Mouse (Mus musculus) adrenal gland, adult 18-20 months (tissue): Measurements from ENCODE around the gene A730061H03Rik. TPM values are rescaled to one million over a fixed set of nuclear protein-coding genes. Genes with fewer than 3 reads are reported as not detected.

ENCODE experiments used
- DNase-seq, 2 experiments: peaks; one replicate each; pipeline ENCODE4 v3.0.0; 2021 to 2022; ENCODE audit warnings: low spot score in 2 of 2
- total RNA-seq, 2 experiments: library from RNA; stranded (reverse); gene quantifications; 1 replicate in 1 of 2; 2 replicates in 1 of 2; pipeline ENCODE4 v1.2.3; 2021

A730061H03Rik gene
- total RNA-seq, 2 experiments from 2014 or later = 1.5 TPM; not detected in 1

- DNase-seq = no peak
Observed at GRCm38 (mm10) chr14:55551794-55552193, 8.4 kb downstream of the A730061H03Rik start.

DNA sequence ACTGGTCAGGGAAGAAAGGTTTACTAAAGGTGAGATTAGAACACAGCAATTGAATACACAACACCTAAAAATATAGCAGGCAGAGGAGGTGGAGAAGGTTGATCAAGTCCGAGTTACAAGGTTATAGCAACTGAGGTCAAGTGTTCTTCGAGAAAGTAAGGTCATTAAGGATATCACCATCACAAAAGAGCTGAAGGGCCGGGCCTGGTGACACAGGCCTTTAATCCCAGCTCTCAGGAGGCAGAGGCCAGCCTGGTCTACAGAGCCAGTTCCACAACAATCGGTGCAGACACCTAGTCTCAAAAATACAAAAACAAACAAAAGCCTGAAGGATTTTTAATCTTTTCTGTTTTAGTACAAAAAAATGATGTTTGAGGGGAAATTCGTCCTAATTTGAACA, 8.9 kb downstream of the A730061H03Rik start:
- DNase-seq = no peak

DNA sequence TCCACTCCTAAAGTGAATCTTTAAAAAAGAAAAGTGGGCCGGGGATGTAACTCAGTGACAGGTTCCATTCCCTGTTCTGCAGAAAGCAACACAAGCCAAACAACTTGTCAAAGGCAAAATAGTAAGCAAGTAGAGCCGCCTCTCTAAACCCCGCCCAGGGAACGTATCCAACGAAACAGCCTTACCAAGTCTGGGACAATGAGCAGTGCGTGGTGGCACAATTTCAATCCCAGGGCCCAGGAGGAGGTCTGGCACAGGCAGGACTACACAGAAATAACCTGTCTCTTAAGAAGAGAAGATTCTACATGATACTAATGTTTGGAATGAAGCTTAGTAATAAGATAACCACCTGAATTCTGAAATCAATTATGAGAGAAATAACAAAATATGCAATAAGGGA, 10.0 kb downstream of the A730061H03Rik start:
- no peak for DNase-seq

DNA sequence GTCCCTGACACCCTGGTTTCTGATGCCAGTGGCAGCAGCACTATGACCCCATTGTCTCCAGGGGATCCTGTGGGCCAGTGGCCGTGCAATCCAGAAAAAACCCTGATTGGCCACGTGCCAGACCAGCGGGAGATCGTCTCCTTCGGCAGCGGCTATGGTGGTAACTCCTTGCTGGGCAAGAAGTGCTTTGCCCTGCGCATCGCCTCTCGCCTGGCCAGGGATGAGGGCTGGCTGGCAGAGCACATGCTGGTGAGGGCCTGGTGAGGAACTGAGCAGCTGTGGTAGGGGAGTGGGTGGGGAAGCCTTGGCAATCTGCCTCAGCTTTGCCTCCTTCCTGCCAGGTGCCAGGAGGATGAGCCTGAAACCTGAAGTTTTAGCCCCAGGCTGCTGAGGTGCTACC, 15.9 kb downstream of the A730061H03Rik start:
- DNase-seq = no peak

DNA sequence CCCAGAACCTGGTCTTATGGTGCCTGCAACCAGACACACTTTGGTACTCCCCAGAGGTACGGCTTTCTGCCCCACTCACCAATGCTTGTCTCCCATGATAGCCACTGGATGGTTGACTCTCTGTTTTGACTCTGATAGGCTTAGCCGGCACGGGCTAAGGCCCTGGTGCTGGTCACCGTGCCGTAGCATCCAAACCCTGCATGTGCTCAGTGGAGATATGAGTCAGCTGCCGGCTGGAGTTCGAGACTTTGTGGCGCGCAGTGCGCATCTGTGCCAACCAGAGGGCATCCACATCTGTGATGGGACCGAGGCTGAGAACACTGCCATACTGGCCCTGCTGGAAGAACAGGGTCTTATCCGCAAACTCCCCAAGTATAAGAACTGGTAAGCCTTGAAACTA, 17.9 kb downstream of the A730061H03Rik start:
- no peak for DNase-seq

GRCm38 (mm10) chr14:55540787-55541321, 19.4 kb downstream of the A730061H03Rik start:
- DNase-seq = peak; percentile 68 to 80

DNA sequence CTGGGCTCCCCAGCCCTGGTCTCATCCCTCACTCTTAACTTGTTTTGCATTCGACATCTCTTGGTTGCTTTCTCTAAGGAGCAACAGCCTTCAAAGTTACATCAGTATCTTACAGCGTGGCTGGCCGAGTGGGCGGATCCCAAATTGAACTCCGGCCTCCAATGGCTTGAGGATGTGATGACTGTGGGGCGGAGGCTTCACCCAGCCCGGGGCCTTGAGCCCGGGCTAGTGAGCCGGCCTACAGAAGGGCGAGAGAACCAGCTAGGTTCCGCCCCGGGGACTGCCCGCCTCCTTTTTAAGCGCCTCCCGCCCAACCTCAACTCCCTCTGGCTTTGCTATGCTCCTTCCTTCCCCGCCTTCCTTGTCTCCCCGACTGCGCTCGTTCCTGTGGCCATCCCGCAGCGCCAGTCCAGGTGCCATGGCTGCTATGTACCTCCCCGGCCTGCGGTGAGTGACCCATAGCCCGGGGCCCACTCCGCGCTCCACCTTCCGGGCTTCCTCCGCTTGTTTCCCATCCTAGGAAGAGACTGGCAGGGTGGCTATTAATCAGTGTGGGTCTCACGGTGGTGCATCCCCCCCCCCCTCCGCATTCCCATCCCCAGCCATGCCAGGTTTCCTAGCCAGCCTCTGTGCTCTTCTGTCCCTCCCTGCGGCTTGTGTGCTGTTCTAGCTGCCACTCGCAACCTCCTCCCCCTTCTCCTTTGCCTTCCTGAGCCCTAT, 20.0 kb downstream of the A730061H03Rik start, which contains the start of gene Pck2:
Gene Pck2 (plus strand): TSS at position 200 of the 720 bp plus-strand sequence.
- DNase-seq = peak; percentile 76 to 84

DNA sequence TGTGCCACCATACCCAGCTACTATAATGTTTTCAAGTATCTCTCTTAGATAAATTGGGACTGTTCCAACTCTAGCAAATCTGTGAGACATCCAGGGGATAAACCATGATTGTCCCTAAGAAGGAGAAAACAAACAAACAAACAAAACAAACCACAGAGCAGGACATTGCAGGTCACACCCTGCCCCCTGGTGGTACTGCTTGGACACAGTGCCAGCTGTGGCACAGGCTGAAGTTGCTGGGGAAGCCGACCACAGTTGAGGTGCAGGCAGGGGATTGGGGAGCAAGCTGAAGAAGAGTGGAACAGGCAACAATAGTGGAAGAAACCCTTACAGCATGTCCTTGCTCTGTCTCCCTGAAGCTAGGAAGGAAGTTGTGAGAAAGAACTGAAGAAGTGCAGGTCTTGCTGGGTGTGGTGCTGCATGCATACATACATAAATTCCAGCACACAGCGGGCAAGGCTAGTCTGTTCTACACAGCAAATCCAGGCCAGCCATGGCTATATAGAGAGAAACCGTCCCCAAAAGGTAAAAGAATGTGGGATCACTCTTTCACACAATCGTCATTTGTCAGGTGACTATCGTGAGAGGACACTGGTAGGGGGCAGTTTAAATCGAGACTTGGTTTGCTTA, 24.0 kb downstream of the A730061H03Rik start:
- DNase-seq = peak; percentile 33 to 49

DNA sequence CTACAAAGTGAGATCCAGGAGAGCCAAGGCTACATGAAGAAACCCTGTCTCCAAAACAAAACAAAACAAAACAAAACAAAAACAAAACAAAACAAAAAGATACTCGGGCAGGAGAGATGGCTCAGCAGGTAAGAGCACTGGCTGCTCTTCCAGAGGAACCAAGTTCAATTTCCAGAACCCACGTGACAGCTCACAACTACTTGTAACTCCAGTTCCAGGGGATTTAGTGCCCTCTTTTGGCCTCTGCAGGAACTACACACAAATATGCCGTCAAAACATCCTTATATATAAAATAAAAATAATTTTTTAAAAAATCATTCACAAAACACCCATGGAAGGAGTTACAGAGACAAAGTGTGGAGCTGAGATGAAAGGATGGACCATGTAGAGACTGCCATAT, 32.3 kb downstream of the A730061H03Rik start:
- peak in 1 of 2 experiments; percentile 14 for DNase-seq

DNA sequence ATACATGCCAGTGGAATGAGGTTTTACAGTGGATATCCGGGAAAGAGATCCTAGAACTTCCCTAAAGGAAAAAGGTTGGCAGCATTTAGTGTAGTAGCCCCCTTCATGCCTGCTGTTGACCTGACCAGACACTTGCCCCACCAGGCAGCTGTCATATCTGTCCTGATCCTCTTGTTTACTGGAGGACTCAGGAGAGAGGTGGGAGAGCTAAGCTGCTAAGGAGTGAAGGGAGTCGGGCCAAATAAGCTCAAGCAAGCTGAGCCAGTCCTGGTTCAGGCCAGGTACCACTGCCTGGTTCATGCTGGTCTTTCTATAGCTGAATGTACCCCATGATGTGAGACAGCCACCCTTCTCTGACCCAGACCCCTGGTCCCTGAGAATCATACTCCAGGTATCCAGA, 33.5 kb downstream of the A730061H03Rik start:
- DNase-seq = no peak

DNA sequence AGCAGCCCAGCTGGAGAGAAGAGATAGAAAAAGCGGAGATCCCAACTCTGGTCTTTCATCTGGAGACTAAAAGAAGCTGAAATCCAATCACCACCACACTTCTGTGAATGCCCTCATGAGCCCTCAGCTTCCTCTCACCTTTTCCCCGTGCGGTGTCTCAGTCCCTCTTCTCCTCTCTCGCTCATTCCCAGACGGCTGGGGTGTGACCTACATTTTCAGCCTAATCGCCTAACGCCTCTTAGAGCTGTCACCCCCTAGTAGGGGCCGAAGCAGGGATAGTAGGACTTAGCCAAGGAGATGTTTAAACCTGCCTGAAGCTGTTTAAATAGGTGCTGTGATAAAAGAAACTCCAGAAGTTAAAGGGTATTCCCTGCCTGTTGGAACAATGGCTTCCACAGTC, 35.4 kb downstream of the A730061H03Rik start, which contains the start of gene Nrl:
Gene Nrl (minus strand): TSS at position 197 of the 400 bp plus-strand sequence.
- no peak for DNase-seq

GRCm38 (mm10) chr14:55524062-55524461, 36.1 kb downstream of the A730061H03Rik start:
- DNase-seq = no peak

- DNase-seq = peak in 1 of 2 experiments; percentile 7
Observed at GRCm38 (mm10) chr14:55520451-55521361, 39.5 kb downstream of the A730061H03Rik start.

DNA sequence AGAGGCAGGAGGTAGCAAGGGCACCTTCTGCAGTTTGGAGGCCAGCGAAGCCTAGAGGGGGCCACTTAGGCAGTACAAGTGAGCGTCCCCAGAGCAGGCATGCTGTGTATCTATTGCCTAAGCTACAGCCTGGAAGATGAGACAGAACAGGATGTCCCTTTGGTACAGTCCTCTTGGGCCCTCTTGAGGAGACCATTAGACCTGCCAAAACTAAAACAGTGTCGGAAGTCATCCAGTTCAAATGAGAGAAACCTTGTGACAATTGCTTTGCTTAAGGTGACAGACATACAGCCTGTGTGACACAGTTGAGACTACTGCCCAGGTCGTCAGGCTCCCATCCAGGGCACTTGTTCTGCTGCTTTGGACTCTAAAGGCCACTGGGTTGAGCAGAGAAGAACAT, 40.6 kb downstream of the A730061H03Rik start:
- DNase-seq = no peak

DNA sequence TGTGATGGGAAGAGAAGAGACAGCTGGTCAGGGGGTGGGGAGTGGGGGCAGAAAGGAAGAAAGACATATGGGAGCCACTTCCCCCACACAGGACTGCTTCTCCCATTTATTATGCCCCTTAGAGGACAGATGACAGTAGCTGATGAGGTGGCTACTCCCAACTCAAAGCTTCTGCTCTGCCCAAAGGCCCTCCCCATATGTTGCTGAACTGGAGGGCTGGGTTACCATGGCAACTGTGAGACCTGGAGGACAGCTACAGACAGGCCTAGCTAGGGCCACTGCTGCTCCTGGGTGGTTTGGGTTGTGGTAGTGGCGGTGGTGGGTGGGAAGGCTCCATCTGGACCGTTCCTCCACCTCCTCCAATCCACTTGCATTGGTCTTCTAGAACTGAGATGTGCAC, 41.3 kb downstream of the A730061H03Rik start:
- no peak for DNase-seq

- no peak for DNase-seq
Observed at GRCm38 (mm10) chr14:55515846-55516245, 44.4 kb downstream of the A730061H03Rik start.

DNA sequence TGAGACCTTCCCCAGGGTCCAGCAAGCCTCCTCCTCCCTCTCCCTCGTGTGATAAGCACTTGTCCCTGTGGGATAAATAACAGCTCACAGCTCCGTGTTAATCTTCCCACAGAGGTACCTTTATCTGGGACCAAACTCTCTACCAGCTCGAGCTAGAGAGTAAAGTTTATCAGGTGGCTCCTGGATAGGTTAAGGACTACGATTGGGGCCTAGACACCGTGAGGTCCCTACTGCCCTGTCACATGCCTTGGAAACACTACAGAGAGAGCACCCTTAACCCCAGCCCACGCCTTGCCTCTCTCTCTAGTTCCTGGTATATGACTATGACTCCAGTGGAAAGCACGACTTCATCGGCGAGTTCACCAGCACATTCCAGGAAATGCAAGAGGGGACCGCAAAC, 46.3 kb downstream of the A730061H03Rik start:
- no peak for DNase-seq

DNA sequence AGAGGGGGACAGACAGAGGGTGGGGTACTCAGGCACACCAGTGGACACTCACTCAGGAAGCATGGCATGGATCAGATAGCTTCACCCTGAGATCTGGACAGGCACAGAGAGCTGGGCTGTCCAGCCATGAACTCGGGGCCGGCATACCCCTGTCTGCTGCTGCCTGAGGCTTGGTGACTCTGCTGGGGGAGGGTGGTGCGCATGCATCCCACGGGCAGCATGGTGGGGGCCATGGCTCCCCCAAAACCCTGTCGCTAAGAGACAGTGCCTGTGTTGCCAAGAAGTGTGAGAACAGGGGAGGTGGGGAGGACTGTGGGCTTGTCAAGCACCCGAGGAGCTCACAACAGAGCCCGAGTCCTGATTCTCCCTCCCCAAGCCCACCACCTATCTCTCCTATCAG, 49.2 kb downstream of the A730061H03Rik start:
- DNase-seq = no peak

GRCm38 (mm10) chr14:55510125-55510731, 50.0 kb downstream of the A730061H03Rik start, which contains the start of gene Cpne6:
TSS of gene Cpne6 (plus strand) at chr14:55510445.
- no peak for DNase-seq
